Mouse (Mus musculus) thymus, adult 2 months (tissue): Measurements from ENCODE around the gene Samd3. TPM values are rescaled to one million over a fixed set of nuclear protein-coding genes. Genes with fewer than 3 reads are reported as not detected.

ENCODE experiments used
- DNase-seq: peaks from one replicate; pipeline ENCODE4 v3.0.0; 2021
- H3K27ac ChIP-seq: fragments of 200-500 bp; 2 replicates; pipeline ENCODE4 v1.5.1; 2012; ENCODE audit warnings: low read length, control low read depth; ENCODE audit not compliant: control insufficient read depth, insufficient read depth
- H3K27me3 ChIP-seq: fragments of 200-500 bp; 2 replicates; pipeline ENCODE4 v1.6.1; 2012; ENCODE audit warnings: mild to moderate bottlenecking, low read length, moderate library complexity, mixed read lengths; ENCODE audit not compliant: control insufficient read depth, insufficient read depth
- H3K36me3 ChIP-seq: fragments of 200-500 bp; 2 replicates; pipeline ENCODE4 v1.6.1; 2012; ENCODE audit warnings: mild to moderate bottlenecking, low read length, moderate library complexity; ENCODE audit not compliant: control insufficient read depth, insufficient read depth
- H3K4me1 ChIP-seq: fragments of 200-500 bp; replicated peaks from 2 replicates; pipeline ENCODE4 v1.6.1; 2012; ENCODE audit warnings: low read length; ENCODE audit not compliant: control insufficient read depth, insufficient read depth
- H3K4me3 ChIP-seq: fragments of 200-500 bp; 2 replicates; pipeline ENCODE4 v1.5.1; 2012; ENCODE audit warnings: mild to moderate bottlenecking, low read length, control low read depth, moderate library complexity; ENCODE audit not compliant: control insufficient read depth, insufficient read depth
- CTCF ChIP-seq: fragments of 200-500 bp; IDR thresholded peaks from 2 replicates; pipeline ENCODE4 v1.5.1; 2012; ENCODE audit warnings: mild to moderate bottlenecking, control low read depth, low read length, moderate library complexity, borderline replicate concordance; ENCODE audit not compliant: control insufficient read depth, poor library complexity, insufficient read depth; ENCODE audit errors: extremely low read depth
- POLR2A ChIP-seq: fragments of 200-500 bp; IDR thresholded peaks from 2 replicates; pipeline ENCODE4 v1.6.1; 2012; ENCODE audit warnings: mild to moderate bottlenecking, low read length, control low read depth, moderate library complexity; ENCODE audit not compliant: control insufficient read depth, poor library complexity, insufficient read depth; ENCODE audit errors: extremely low read depth
- WGBS: fragments of 180-500 bp; shearing (Covaris S2); methylation state at CpG from one replicate; pipeline ENCODE4 v1.1.7; 2018; 5-methylcytosine and 5-hydroxymethylcytosine counted together
- polyA plus RNA-seq: library from polyadenylated mRNA; depleted of rRNA; stranded (reverse); fragments of >200 nt; gene quantifications from 2 replicates; pipeline ENCODE4 v1.2.3, GENCODE M21; 2012; rRNA removed

Gene Samd3
- 0.11 and 0.28 TPM in 2 replicates for polyA plus RNA-seq

DNA sequence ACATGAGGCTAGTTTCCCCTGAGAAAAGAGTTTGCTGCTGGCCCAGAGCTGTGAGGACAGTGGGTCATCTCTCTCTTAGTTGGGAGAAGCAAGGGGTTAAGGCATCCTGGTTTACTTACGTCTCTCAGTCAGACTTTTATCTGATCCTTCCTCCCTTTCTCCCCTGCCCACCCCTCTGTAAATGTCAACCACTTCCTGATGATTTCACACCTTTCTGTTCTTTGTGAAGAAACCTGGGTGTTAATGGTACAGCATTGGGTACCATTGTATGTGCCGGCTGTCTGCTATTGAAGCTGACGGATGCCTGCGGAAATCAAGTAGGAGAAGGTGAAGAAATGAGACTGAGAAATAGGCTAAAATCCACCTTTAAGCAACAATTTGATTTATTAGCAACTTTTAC, at the start of gene Samd3:
Samd3 (plus strand) TSS at position 220 of the 400 bp plus-strand sequence.
- no peak for DNase-seq
- 70% methylated on average over 4 of the region's 4 CpGs for WGBS
- Histone ChIP-seq H3K4me3 (no peak within 1 kb of the TSS), H3K27ac (no peak within 1 kb of the TSS), H3K4me1 (no peaks in the 10 kb centered on the region), H3K36me3 (no peaks in the 10 kb centered on the region), H3K27me3 (no peaks in the 10 kb centered on the region)
- TF ChIP-seq CTCF = no peak
- TF ChIP-seq POLR2A = no peak

DNA sequence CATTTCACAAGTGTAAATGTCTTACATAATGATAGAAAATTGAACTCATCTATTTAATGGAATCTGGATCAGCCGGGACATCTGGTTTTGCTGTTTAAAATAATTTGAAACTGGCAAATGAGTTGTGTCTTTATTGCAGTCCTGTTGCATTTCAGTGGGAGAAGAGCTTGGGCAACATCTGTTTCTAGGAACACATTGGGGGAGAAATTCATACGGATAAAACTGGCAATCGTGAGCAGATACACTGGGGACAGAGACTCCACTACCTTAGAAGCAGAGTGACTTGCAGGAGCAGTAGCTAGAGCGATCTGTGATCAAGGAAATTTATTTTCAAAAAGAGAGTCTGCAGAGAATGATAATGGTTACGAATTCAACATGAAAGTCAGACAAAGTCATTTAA, 44.2 kb upstream of the Samd3 start:
- TF ChIP-seq POLR2A (no peak), CTCF (no peak)
- Histone ChIP-seq H3K36me3 (no peaks in the 10 kb centered on the region), H3K27ac (no peak overlapping the region), H3K4me3 (no peak overlapping the region), H3K27me3 (no peaks in the 10 kb centered on the region), H3K4me1 (no peaks in the 10 kb centered on the region)
- DNase-seq = no peak
- WGBS = 95% methylated on average over 5 of the region's 5 CpGs

DNA sequence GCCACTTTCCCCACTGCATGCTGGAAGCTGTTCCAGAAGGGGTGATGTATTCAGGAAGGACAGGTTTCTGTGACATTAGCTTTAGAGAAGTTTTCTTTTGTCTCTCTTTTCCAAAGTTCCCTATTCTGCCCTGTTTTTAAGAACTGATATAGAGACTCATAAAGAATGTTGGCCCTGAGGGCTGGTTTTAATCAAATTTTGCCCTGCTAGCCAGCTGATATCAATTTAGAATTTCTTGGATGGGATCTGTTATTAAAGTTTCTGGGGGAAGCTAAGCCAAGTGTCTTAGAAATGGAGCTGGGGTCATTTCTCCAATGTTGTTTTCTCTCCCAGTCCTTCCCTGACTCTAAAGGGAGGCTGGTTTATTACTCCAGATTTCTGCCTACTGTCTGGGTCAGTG, 38.7 kb upstream of the Samd3 start:
- no peak for DNase-seq
- no peak overlapping the region for H3K27ac ChIP-seq
- no peaks in the 10 kb centered on the region for H3K27me3 ChIP-seq
- TF ChIP-seq POLR2A = no peak
- TF ChIP-seq CTCF = no peak
- H3K4me1 ChIP-seq = no peaks in the 10 kb centered on the region
- no peaks in the 10 kb centered on the region for H3K36me3 ChIP-seq
- no peak overlapping the region for H3K4me3 ChIP-seq

DNA sequence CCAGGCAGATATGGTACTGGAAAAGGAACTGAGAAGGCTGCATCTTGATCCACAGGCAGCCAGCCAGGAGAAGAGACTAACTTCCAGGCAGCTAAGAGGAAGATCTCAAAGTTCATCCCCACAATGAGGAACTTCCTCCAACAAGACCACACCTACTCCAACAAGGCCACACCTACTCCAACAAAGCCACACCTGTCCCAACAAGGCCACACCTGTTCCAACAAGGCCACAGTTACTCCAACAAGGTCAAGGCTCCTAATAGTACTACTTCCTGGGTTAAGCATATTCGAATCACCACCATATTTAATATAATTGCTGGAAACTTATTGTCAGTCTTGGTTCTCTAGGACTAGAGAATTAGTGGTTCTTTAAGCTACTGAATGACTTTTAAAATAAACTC, 34.6 kb upstream of the Samd3 start:
- Histone ChIP-seq H3K27ac (no peak overlapping the region), H3K4me3 (no peak overlapping the region), H3K4me1 (no peaks in the 10 kb centered on the region), H3K36me3 (no peaks in the 10 kb centered on the region), H3K27me3 (no peaks in the 10 kb centered on the region)
- 88% methylated on average over 1 of the region's 1 CpGs for WGBS
- TF ChIP-seq POLR2A (no peak), CTCF (no peak)
- DNase-seq = no peak

DNA sequence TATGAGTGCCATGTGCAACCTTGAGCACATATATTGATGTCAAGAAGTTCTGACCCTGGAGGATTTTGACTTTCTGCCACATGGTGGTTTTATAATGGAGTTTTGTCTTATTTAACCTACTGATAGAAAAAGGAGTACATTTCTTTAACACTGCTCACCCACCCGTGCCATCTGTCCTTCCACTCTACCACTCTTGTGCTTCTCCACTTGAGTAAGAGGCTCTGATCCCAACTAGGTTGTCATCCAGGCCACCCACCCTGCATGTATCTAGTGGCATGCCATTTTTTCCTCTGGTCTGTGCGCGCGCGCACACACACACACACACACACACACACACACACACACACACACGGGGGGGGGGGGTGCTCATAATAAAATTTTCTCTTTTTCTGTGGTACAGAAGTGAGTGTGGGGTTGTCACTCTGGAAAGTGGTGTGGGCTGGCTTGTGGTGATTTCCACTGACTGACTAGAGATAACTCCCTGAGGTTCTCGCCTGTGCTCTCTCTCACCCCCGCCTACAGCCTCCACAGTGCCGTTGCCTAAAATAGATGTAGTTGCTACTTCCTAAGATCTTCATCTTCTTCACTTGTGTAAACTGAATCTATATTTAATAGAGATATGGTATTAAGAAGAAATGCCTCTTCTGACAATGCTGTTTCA, 26.7 kb upstream of the Samd3 start:
- H3K27ac ChIP-seq = no peak overlapping the region
- TF ChIP-seq CTCF (no peak), POLR2A (no peak)
- H3K4me1 ChIP-seq = no peaks in the 10 kb centered on the region
- H3K4me3 ChIP-seq = no peak overlapping the region
- no peaks in the 10 kb centered on the region for H3K27me3 ChIP-seq
- no peak for DNase-seq
- WGBS = 94% methylated on average over 9 of the region's 9 CpGs
- no peaks in the 10 kb centered on the region for H3K36me3 ChIP-seq

DNA sequence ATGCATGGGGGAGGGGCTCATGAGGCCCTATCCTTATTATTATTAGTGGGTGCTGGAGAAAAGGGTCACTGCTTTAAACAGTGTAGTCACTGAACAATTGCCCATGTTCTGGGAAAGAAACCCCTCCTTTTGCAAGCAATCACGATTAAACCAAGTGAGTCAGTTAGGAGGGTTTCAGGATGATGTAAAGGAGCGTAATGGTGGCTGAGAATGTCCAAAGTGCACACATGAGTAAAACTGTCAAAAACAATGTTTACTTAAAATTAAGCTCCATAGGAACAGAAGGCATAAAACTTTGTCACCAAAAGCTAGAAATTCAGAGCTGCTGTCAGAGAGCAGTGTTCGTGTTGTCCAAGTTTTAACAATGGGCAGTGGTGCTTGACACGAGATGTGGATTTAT, 8.8 kb upstream of the Samd3 start:
- Histone ChIP-seq H3K36me3 (no peaks in the 10 kb centered on the region), H3K27ac (no peak overlapping the region), H3K4me3 (no peak overlapping the region), H3K27me3 (no peaks in the 10 kb centered on the region), H3K4me1 (no peaks in the 10 kb centered on the region)
- no peak for DNase-seq
- 95% methylated on average over 4 of the region's 4 CpGs for WGBS
- TF ChIP-seq CTCF = no peak
- TF ChIP-seq POLR2A = no peak

DNA sequence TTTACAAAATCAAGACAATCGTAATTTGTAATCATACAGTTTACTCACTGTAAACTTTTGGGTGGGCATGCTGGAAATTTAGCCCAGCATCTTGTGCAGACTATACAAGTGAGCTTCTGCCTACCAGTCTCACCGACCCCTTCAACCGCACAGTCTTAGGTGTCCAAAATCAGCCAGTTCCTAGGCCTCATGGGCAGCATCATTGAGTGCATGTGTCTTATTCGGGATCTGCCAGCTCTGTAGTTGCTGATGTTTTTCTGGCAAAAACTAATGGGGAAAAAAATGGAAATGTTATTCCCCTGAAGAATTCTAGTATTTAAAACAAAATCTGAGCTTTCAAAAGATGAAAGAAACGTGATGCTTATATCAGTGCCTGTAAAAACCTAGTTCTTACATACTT, 3.3 kb upstream of the Samd3 start:
- 89% methylated on average over 5 of the region's 5 CpGs for WGBS
- no peaks in the 10 kb centered on the region for H3K4me1 ChIP-seq

More for the DNA sequence above, 3.3 kb upstream of the Samd3 start:
- Histone ChIP-seq H3K4me3 (no peak overlapping the region), H3K36me3 (no peaks in the 10 kb centered on the region), H3K27ac (no peak overlapping the region), H3K27me3 (no peaks in the 10 kb centered on the region)
- no peak for TF ChIP-seq CTCF
- TF ChIP-seq POLR2A = no peak
- no peak for DNase-seq
